Mouse (Mus musculus): ENCODE data around the gene Tma7.
A peak's percentile ranks its signal among the peaks of the same experiment; 100 is the strongest.

Gene Tma7

DNA sequence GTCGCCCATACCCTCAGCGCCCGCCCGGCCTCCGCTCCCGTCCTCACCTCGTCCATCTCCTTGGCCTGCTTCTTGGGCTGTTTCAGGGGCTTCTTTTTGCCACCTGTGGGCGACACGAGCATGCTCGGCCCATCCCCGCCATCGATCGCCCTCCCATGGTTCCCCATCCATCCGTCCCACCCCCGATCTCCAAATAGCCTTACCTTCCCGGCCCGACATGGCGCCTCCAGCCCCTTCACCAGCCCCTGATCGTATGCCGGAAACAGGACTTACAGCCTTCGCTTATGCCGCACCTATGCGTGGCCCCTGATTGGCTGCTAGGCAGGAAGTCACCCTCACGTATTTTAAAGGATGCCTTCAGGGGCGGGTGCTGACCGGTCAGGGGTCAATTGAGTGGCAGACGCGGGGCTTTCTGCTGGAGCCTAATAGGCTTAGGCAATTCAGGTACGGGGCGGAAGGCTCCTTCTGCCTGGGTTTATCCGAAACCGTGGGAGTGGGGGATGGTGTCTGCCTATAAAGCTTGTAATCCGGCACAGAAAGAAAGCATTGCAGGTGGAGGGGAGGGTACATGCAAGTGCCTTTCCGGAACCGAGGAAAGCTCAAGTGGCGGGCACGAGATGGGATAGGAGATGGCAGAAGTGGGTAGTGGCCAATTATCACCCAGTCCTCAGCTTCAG is at the start of gene Tma7, which contains the start of gene Ccdc51:
Tma7 (minus strand) TSS at position 464 of the 677 bp plus-strand sequence.
Ccdc51 (plus strand) TSS at position 370 of the 677 bp plus-strand sequence.
- DNase-seq (ENCODE audit: low spot score), result peak; percentile 85

DNA sequence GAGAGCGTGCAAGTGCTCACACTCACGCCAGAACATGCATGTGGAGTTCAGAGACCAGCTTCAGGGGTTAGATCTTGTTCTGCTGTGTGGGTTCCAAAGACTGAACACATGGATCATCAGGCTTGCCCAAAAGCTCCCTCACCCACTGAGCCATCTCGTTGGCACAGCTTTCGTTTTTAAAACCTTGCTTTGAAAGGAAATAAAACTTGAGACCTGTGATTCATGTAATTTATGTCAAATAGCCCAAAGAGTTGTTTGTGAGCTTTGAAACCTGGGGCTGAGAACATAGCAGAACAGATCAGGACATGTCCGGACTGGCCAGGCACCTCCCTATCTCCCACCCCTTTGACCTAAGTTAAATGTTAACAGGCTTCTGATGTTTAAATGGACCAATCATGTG is 47.7 kb upstream of the Tma7 start:
- DNase-seq (ENCODE audit: low spot score), result no peak

DNA sequence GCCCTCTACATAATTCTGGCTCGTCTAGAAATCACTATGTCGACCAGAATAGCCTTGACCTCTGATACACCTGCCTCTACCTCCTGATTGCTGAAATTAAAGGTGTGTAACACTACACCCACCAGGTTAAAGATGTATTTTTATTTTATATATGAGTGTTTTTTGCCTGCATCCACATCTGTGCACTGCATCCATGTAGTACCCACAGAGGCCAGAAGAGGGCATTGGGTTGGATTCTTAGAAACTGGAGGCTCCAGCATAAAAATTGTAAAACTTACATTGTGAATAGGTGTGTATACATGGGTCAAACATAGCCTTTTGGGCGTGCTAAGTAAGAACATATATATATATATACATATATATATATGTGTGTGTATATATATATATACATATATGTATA is 45.8 kb upstream of the Tma7 start:
- DNase-seq (ENCODE audit: low spot score), result no peak

DNA sequence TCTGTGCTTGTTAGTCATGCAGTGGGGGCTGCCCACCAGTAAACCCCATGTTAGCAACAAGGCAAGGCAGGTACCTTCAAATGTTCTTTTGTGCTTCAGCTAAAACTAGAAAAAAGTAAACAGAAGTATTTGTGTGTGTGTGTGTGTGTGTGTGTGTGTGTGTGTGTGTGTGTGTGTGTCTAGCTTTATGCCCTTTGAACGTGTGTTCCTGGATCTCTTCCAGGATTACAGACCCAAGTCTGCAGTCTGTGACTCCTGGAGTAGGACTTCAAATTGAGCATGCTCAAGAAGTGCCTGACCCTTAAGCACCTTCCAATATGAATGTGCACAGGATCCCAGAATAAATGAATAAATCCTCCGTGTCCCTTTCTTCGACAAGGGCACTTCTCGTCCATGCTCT is 44.7 kb upstream of the Tma7 start:
- no peak for DNase-seq (ENCODE audit: low spot score)

DNA sequence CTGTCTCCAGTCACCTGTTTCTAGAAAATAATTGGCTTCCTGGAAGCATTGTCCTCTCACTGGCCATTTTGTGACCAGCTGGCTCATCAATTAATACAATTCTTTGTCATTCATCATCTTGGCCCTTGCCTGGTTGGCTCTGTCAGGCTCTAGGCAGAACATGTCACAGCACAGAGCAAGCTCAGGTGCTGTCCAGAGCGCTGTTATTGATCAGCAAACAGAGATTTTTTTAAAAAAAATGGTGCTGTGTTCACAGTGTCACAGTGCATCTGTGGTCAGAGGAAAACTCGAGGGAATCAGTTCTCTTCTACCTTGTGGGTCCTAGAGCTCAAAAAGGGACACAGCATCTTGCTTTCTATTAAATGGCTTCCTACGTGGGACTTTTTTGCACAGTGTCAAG is 43.1 kb upstream of the Tma7 start:
- no peak for DNase-seq (ENCODE audit: low spot score)

DNA sequence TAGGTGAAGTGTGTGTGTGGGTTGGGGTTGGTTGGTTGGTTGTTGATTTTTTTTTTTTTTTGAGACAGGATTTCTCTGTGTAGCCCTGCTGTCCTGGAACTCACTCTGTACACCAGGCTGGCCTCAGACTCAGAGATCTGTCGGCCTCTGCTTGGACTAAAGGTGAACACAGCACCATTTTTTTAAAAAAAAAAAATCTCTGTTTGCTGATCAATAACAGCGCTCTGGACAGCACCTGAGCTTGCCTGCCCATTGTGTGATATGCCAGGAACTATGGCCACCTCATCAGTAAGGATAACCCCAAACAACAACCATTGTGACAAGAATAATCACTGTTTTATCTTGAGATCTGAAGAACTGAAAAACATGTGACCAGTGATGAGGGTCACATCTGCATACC is 42.7 kb upstream of the Tma7 start:
- no peak for DNase-seq (ENCODE audit: low spot score)

DNA sequence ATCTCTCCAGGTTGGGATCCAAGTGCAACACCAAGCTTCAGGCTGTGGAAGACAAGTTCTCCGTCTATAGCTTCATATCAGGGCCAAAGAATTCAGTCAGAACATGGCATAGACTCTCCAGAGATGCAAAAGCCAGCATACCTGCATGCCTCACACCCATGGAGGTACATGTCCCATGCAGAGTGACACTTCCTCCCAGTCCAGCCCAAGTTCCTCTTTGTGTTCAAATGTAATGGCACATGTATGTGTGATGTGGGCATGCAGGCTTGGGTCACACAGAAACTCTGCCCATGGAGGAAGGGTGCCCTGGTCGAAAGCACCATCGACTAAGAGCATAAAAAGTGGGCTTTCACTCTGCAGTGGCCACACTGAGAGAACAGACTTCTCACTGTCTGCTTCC is 41.8 kb upstream of the Tma7 start:
- DNase-seq (ENCODE audit: low spot score), result no peak

DNA sequence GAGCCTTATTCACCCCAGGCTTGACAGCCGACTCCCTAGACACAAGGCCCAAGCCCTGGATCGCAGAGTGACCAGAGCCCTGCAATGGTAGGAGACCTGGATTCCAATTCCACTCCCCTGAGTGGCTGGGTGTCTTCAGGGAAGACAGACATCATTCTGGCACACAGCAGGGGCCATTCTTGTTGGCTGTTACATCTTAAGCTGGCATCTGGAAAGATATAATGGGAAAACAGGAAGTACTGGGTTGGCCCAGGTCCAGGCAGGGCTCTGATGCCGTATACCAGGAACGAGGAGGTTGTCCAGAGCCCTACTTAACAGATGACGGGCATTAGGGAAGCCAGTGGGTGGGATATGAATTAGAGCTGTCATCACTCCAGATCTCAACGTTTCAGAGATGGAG is 40.9 kb upstream of the Tma7 start:
- DNase-seq (ENCODE audit: low spot score), result no peak

DNA sequence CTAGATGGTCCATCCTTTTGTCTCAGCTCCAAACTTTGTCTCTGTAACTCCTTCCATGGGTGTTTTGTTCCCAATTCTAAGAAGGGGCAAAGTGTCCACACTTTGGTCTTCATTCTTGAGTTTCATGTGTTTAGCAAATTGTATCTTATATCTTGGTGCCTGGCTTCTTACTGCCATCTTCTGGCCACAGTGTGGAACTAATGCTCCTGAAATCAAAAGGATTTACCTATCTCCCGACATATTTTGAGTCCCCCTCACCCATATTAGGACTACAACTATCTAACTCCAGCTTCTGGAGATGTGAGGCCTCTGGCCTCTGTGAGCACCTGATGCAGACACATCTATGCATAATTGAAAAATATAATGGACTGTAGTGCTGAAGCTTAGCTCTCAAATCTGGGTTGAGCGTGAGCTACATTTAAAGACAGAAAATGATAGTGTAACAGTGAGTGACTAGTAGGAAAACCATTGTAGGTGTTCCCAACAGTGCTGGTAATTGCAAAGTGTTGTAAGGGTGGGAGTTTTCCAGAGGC is 40.2 kb upstream of the Tma7 start:
- no peak for DNase-seq (ENCODE audit: low spot score)

DNA sequence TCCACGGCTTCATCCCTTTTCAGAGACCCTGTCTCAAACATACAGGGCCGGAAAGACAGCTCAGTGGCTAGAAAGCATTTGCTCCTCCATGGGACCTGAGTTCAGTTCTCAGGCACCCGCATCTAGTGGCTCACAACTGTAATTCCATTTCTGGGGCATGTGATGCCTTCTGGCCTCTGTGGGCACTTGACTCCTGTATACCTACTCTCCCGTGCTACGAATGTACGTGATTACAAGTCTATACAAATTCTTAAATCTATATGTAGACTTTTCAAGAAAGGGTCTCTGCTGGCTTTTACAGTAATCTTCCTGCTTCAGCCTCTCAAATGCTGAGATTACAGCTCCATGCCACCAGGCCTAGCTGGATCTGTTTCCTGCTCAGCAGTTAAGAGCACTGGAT is 38.6 kb upstream of the Tma7 start:
- DNase-seq (ENCODE audit: low spot score), result no peak

DNA sequence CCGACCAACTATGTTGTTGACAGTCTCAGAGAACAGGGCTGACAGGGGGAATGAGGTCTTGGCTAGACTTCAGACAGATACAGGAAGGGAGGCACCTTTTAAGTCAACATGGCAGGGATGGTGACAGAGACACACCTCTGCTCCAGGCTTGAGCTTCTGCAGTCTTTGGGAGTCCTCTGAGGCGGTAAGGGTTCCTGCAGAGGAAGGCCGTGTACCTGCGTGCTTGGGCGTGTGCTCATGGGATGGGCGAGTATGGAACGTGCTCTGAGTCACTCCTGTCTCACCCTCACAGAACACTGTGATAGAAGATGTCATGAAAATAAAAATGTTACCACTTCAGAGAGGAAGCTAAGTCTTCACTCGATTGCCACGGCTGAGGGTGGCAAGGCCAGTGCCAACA is 37.2 kb upstream of the Tma7 start:
- DNase-seq (ENCODE audit: low spot score), result no peak

DNA sequence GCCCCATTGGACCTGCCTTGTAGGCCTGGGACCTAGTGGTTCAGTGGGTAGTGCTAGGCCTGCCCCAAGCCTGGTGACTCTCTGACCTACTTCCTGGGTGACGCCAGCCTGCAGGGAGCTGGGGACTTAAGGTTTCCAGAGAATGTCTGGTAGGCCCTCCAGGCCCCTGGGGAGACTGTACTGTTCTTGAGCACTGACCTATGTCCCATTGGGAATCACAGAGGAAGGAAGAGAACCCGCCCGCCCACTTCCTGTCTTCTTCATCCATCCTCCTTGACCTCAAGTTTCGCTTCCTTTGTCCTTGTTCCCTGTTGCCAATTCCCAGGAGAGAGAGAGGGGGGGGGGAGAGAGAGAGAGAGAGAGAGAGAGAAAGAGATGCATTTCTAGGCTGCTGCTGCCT is 35.7 kb upstream of the Tma7 start:
- no peak for DNase-seq (ENCODE audit: low spot score)

DNA sequence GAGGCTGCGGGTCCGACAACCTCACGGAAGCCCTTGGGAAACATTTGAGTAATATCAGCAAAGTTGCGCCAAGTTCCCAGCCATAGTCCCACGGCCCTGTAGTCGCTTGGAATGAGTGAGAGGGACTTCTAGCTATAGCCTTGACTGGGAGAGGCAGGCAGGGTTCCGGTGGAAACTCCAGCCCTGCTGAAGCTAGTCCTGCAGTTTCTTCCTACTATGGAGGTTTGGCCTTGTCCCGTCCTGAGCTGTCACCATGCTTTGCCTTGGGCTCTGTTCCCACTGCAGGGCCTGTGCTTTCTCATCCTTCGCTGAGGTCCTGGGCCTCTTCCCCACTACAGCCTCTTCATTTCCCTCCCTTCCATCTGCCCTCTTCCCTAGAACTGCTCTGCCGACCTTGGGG is 33.8 kb upstream of the Tma7 start:
- DNase-seq (ENCODE audit: low spot score), result no peak

DNA sequence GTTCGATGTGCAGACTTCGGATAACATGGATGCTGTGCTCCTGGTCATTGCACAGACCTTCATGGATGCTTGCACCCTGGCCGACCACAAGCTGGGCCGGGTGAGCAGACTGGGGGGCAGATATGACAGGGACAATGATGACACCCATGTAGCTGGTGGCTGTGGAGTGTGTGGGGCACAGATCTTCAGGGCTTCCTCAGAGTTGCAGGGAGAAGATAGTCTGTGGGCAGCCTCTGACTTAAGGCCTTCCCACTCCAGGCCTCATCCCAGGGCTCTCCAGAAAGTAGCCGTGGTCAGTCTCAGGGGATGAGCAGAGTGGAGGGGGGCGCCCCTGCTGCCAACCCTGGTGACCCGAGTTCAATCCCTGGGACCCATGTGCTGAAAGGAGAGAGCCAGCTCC is 32.5 kb upstream of the Tma7 start:
- no peak for DNase-seq (ENCODE audit: low spot score)

DNA sequence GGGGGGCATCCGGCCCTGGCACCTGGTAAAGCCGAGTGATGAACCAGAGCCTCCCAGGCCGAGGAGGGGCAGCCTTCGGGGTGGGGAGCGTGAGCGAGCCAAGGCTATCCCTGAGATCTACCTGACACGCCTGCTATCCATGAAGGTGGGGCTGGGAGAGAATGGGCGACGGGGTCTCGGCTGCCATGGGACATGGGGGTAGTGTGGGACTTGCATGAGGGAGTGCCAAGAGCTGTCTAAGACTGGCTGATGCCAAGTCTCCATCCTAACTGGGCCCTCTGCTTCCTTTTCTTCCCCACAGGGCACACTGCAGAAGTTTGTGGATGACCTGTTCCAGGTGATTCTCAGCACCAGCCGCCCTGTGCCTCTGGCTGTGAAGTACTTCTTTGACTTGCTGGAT is 31.9 kb upstream of the Tma7 start:
- DNase-seq (ENCODE audit: low spot score), result no peak

DNA sequence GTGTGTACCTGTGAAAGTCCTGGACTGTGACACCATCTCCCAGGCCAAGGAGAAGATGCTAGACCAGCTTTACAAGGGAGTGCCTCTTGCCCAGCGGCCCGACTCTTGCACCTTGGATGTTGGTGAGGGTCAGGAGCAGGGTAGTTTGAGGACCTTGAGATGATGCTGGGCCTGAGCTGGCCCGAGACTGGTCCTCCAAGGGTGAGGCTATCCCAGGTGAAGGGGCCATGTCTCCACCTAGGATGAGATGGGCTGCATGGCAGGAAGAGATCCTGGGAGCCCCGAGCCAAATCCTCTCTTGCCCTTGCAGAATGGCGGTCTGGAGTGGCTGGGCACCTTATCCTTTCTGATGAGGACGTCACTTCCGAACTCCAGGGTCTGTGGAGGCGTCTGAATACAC is 30.9 kb upstream of the Tma7 start:
- no peak for DNase-seq (ENCODE audit: low spot score)

DNA sequence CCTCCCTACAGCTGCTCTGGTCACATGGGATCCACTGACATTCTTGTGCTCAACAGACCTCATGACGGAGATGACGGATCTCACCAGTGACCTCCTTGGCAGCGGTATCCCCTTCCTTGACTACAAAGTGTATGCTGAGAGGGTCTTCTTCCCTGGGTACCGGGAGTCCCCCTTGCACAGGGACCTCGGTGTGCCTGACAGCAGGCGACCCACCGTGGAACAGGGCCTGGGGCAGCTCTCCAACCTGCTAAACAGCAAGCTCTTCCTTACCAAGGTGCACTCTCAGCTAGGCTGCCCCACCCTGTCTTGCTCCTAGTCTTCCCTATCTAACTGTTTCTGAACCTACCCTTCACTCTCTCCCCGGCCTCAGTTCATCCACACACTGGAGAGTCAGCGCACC is 29.2 kb upstream of the Tma7 start:
- no peak for DNase-seq (ENCODE audit: low spot score)

DNA sequence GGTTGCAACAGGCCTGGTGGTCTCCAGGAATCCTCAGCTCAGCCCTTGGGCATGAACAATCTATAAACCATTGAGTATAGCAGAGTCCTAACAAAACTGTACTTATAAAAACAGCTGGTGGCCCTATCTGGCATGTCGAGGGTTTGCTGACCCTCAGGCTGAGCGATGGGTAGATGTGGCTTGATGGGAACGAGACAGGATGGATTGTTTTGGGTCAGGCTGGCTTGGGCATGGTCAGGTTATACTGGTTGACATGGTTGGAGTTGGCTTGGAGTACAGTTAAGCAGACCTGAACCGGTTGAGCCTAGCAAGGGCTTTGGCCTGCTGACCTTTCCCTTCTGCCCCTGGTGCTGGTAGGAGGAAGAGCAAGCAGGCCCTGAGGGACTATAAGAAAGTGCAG is 28.7 kb upstream of the Tma7 start:
- no peak for DNase-seq (ENCODE audit: low spot score)

DNA sequence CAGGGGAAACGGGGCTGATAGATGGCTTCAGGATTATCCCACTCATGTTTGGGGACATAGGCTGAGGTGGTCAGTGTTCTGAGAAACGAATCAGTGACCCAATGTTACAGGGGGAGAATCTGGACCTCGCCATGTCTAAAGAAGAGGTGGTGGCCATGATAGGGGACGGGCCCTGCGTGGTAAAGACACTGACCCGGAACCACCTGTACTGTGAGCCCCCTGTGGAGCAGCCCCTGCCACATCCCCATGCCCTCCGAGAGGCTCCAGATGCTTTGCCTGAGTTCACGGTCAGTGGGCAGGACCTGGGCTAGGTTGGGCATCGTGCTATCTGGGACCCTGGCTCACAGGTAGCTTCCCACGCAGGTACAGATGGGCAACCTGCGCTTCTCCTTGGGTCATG is 27.9 kb upstream of the Tma7 start:
- no peak for DNase-seq (ENCODE audit: low spot score)

DNA sequence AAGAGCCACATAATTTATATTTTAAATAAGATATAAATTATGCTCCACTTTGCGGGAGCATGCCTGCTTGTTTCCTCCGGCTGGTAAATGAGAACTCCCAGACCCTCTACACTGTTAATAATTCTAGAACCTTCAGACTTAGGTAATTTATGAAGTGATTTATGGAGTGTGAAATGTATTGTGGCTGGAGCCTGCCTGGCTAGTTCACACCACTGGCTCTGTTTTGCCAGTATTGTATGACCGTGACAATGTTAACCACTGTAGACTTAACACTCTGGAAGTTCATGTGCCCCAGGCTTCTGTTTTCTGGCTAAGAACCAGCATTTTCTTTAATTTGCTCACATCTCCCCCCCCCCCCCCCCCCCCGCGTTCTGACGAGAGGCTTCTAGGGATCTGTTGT is 25.0 kb upstream of the Tma7 start:
- DNase-seq (ENCODE audit: low spot score), result no peak

DNA sequence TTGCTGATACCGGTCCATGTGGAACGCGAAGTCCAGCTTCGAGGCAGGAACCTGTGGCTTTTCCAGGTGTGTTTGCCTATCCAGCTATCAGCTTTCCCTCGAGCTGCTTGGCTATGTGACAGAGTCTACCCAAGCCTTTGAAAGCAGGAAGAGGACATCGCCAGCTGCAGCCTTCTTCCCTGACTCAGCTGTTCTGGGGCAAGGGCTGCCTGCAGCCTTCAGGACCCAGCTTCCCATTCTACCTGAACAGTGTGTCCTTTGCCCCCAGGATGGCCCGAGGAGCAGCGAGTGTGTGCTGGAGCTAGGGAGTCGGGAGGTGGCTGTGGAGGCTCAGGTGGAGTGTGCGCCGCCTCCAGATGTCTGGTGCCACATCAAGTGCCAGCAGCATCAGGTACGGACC is 23.3 kb upstream of the Tma7 start:
- DNase-seq (ENCODE audit: low spot score), result no peak

DNA sequence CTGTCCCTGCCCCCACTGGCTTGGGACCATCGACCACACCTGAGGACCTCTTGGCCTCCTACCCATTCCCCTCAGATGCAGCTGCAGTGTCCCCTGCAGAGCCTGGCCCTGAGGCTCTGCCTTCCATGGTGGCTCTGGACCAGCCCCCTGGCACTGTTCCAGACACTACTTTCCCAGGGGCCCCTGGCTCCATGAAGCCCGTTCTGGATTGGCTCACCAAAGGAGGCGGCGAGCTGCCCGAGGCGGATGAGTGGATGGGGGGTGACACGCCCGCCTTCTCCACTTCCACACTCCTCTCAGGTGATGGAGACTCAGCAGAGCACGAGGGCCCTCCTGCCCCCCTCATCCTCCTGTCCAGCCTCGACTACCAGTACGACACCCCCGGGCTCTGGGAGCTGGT is 22.6 kb upstream of the Tma7 start:
- no peak for DNase-seq (ENCODE audit: low spot score)

DNA sequence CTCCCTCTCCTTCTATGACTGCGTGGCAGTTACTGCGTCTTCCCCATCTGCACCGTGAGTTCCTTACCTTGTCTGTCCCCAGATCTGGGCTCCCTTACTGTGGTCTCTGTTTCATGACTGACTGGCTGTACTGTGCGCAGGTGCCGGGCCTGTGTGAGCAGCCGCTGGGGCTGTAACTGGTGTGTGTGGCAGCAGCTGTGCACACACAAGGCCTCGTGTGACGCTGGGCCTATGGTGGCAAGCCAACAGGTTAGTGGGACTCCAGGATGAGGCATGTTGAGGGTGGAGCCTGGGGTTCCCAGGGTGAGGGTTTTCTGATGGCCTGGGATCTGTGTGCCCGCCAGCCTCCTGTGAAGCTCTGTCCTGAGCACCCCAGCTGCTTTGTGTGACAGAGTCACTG is 21.7 kb upstream of the Tma7 start:
- no peak for DNase-seq (ENCODE audit: low spot score)

DNA sequence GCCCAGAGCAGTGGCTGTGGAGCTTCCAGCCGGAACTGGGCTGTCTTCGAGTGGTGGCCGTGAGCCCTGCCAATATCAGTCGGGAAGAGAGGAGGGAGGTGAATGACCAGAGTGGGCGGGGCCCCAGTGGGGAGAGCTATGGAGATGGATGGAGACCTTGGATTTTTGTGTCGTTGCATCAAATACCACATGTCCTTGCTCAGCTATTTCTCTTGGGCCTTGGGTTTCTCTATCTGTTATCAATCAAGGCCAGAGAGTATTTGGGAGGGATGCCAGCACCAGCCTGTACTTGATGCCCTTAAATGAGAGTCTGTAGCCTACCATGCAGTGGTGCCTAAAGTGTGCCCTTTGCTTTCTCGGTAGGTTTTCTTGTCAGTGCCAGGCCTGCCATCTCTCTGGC is 20.9 kb upstream of the Tma7 start:
- DNase-seq (ENCODE audit: low spot score), result no peak

DNA sequence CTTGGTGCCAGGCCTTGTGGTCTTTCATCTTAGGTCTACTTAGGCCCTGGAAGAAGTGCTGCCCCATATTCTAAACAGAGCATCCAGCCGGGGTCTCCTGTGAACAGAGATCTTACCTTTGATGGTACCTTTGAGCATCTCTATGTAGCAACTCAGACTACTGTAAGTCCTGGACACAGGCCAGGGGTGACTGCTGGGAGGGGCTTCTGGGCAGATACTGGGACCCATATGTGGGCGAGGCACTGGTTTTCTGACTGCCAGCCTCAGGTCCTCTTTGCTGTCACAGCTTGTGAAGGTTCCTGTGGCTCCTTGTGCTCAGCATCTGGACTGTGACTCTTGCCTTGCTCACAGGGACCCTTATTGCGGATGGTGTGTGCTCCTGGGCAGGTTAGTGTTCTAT is 20.2 kb upstream of the Tma7 start:
- DNase-seq (ENCODE audit: low spot score), result no peak
